Mouse (Mus musculus) lung, postnatal 36 days (tissue): ENCODE results near the gene Mavs.
"Not testable (repeated sequence)": the region's sequence is repeated elsewhere in the genome, so short reads cannot be mapped to it uniquely, and the experiment has no call there.

ENCODE experiments used
- DNase-seq: peaks from one replicate; pipeline ENCODE4 v3.0.0; 2022; ENCODE audit warnings: mixed read lengths

Mavs gene

GRCm38 (mm10) chr2:131211026-131211615 is 22.7 kb upstream of the Mavs start:
- peak; percentile 52 for DNase-seq

DNA sequence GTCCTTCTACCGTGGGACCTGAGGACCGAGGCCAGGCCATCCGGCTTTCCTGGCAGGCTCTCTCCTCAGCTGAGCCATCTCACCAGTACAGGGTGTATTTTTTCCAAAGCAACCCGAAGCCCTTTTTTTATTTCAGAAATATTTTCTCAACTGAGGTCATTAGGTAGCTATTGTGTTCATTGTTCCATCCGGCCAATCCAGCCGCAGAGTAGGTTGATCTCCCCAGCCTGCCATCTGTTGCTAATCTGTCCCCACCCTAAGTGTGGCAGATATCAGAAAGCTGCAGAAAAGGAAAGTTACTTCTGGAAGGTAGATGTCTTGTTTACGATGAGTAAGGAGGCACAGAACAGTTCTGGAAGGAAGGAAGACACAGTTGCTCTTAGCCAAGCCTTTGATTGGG is 20.1 kb upstream of the Mavs start:
- no peak for DNase-seq

- DNase-seq = peak; percentile 31
These were observed 17.7 kb upstream of the Mavs start for GRCm38 (mm10) chr2:131215941-131216858.

GRCm38 (mm10) chr2:131220030-131220429 is 13.8 kb upstream of the Mavs start:
- no peak for DNase-seq

DNA sequence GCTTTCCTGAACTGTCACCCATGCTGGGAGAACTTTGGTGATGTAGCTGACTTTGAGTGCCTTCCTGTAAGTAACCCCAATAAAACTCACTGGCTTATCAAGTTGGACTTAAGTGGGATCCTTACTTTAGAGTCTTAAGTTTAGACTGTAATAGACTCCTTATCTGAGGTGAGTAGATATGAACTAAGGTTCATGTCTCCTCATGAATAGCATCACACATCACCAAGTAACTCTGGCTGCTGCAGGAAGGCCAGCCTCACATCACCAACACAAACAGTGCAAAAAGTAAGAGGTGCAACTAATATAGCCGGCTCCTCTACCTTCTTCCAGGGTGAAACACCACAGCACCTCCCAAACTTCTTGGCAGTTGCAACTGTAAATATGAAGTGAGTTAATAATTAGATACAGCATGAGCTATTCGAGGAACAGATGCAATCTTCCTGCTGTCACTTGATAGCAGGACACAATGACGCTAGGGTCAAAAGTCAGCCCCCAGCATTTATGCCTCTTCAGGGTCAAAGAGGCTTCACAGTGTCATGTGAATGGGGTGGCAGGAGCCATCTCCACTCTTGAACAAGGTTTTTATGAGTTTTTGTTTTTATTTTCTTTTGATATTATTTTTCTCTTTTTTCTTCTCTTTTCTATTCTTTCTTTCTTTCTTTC is 11.9 kb upstream of the Mavs start:
- no peak for DNase-seq

DNA sequence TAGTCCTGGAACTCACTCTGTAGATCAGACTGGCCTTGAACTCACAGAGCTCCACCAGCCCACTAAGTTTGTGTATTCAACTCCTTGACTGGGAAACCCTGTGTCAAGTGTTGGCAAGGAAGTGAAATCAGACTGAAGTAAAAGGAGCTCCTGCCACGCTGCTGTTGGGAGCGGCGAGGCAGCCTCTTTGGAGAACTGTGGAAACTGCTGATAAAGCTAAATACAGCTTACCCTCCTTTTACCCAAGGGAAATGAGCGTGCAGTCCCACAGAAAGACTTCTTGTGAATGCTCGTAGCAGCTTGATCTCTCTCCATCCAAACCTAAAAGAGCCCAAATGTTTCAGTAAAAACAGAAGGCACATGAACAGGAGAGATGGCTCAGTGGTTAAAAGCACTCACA is 11.3 kb upstream of the Mavs start:
- no peak for DNase-seq

DNA sequence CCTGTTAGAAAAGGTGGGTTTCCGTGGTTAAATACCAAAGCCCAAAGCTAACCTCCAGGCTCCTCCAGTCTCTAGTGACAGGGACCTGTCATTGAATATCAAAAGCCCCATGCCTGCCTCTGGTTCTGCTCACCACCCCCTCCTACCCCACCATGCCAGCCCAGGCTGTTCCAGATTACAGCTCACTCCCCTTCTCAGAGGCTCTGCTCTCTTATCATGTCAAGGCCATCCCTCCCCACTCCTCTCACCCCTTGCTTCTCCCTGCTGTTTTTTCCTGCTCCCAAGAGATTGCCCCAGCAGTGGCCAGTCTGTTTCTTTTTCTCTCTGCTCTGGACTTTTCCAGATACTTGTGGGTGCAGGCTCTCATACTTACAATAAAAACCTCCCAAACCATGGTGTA is 10.3 kb upstream of the Mavs start:
- DNase-seq = no peak

GRCm38 (mm10) chr2:131225178-131225577 is 8.7 kb upstream of the Mavs start:
- no peak for DNase-seq

DNA sequence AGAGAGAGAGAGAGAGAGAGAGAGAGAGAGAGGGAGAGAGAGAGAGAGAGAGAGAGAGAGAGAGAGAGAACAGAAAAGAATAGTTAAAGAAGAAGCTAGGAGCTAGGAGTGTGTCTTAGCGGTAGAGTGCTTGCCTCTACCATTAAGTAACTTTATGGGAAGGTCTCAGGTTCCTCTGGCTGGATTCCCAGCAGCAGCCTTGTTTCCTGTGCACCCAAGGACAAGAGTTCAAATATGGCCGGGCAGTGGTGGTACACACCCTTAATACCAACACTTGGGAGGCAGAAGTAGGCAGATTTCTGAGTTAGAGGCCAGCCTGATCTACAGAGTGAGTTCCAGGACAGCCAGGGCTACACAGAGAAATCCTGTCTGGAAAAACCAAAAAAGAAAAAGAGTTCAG is 7.2 kb upstream of the Mavs start:
- DNase-seq = not testable (repeated sequence)

DNA sequence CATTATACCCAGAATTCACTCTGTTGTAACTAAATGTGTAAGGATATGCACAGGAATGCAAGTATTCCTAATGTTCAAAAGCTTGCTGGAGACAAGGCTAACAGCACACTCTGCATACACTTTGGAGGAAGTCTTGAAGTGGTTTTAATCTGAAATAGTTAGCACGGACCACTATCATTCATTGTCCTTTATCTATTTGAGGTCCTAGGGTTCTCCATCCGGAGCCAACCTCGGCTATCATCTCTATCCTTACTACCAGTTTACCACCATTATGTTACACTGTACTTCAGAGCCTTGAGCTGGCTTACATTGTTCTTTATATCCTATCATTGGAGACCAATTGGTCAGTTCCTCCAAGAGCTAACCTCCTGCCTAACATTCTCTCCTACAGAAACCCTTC is 6.6 kb upstream of the Mavs start:
- no peak for DNase-seq

GRCm38 (mm10) chr2:131232558-131232957 is 1.3 kb upstream of the Mavs start:
- DNase-seq = no peak

- DNase-seq = no peak
These were observed 326 bp downstream of the Mavs start for GRCm38 (mm10) chr2:131234127-131234650.

- peak; percentile 40 for DNase-seq
These were observed 1.2 kb downstream of the Mavs start for GRCm38 (mm10) chr2:131234970-131235635.

- no peak for DNase-seq
These were observed 8.3 kb downstream of the Mavs start for GRCm38 (mm10) chr2:131242180-131242579.

- DNase-seq = no peak
These were observed 9.1 kb downstream of the Mavs start for GRCm38 (mm10) chr2:131242929-131243328.

DNA sequence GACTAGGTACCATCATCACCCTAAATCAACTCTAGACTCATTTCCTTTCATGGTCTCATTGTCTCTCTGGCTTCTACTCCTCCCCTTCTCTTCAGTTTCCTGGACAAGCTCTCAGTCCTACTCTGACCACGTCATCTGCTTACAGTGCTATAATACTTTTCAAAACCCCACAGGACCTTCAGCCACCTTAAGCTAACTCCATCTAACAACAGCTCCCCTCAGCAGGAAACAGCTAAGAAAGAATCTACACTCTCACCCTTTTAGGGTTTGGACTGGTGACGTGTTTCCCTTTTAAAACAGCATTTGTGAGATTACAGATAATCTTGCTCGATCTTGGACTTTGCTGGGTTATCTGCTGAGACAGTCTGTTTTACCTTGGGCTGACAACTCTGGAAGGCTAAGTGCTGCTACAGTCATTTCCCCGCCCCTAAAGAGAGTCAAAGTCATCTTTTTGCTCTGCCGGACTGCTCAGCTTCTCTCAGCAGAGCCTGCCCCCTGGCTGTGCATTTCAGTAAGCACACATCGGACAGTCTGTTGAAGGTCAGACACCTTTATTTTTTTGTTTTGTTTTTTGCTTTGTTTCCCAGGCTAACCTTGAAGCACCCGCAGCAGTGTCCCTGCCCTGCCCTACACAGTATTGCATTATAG is 19.9 kb downstream of the Mavs start:
- DNase-seq = peak; percentile 89

DNA sequence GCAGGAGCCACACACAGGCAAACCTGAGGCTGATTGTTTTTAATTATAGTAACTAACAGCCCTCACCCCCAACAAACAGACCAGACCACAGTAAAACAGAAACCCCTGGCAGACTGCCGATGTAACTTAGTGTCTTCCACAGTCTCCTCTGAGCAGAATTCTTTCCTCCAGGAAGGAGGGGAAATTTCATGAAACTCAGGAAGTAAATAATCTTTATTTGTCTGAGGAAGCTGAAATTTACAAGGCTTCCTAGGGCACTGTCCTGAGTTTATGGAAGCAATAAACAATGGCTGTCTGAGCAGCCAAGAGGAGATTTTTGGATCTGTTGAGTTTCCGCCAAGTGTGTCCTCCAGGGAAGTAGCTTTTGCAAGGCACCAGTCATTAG is 20.5 kb downstream of the Mavs start:
- DNase-seq = peak; percentile 72

DNA sequence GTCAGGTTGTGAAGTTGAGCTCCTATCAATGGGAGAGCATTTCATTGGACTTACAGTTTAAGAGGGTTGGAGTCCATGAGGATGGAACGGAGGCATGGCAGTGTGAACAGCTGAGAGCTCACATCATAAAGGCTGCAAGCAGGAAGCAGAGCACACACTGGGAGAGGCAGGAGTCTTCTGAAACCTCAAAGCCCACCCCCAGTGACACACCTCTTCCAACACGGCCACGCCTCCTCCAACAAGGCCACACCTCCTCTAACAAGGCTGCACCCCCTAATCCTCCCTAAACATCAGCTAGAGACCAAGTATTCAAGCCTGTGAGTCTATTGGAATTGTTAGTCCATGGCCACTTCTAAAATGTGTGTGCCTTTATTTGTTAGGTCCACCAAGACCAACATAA is 21.9 kb downstream of the Mavs start:
- no peak for DNase-seq

DNA sequence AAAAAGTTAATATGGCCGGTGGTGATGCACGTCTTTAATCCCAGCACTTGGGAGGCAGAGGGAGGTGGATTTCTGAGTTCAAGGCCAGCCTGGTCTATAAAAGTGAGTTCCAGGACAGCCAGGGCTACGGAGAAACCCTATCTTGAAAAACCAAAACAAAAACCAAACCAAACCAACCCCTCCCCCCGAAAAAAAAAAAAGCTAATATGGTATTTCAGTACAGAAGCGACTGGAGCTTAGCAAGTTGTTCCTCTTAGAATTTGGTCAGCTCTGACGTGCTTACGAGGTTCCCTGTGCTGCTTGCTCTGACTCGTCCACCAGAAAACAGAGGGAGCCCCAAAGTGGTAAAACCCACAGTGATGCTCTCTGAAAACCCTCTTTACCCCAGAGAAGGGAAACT is 24.8 kb downstream of the Mavs start:
- no peak for DNase-seq

DNA sequence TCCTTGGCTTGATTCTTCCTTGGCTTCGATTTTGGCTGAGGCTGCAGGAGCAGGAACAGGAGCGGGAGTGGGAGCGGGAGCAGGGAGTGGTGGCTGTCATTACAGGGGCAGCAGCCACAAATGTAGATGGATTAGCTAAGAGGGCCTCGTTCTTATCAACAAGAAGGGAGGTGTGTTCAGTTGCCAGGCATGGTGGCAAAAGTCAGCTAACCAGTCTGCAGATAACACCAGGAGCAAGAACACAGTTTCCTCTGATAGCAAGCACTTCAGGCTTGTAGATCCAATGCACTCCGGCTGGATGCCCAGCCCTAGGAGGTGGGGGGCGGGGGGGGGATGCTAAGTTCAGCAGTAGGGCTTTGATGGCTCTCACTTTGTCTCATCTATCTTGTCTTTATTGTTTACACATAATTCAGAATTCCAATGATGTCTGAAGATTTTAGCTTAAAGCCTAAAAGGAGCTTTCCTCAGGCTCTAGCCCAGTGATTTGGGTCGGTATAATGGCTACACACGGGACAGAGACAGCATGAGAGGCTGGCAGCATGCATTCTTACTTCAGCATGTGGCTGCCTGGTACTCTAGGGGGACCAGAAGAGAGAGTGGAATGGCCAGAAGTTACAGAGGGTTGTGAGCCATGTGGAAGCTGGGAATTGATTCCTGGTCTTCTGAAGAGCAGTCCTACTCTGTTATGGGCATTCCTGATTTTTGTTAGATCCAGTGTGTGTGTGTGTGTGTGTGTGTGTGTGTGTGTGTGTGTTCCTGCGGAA is 26.9 kb downstream of the Mavs start:
- DNase-seq = no peak

- no peak for DNase-seq
These were observed 27.8 kb downstream of the Mavs start for GRCm38 (mm10) chr2:131261481-131262212.
